Mouse (Mus musculus): ENCODE measurements around the gene Slfn9. TPM values are rescaled to one million over a fixed set of nuclear protein-coding genes. Genes with fewer than 3 reads are reported as not detected.
"Not testable (repeated sequence)": the region's sequence is repeated elsewhere in the genome, so short reads cannot be mapped to it uniquely, and the experiment has no call there.

The Slfn9 gene
- polyA plus RNA-seq, 1 experiment from 2014 or later: 5.7 TPM

- no peak overlapping the region for H3K4me2 ChIP-seq (ENCODE audit: low read length)
- no peaks in the 10 kb centered on the region for H3K9me3 ChIP-seq (ENCODE audit: control insufficient read depth, low read length)
- WGBS: 88% methylated on average over 1 of the region's 1 CpGs
- H3K9ac ChIP-seq (replicated peaks; ENCODE audit: low read depth, low read length): no peak overlapping the region
- H3K4me3 ChIP-seq (replicated peaks; ENCODE audit: low read length): no peak overlapping the region
- H3K27ac ChIP-seq (ENCODE audit: low read length): no peak overlapping the region
- no peak for ATAC-seq
- no peaks in the 10 kb centered on the region for H3K4me1 ChIP-seq (replicated peaks; ENCODE audit: control insufficient read depth, insufficient read depth, low read length)
- H3K36me3 ChIP-seq (ENCODE audit: control insufficient read depth, insufficient read depth): no peaks in the 10 kb centered on the region
- H3K27me3 ChIP-seq (replicated peaks; ENCODE audit: control insufficient read depth, insufficient read depth, low read length): no peaks in the 10 kb centered on the region
These were observed 21.7 kb upstream of the Slfn9 start for GRCm38 (mm10) chr11:83013356-83013755.

GRCm38 (mm10) chr11:82990612-82991385 lies 831 bp downstream of the Slfn9 start:
- H3K27me3 ChIP-seq (replicated peaks; ENCODE audit: control insufficient read depth, insufficient read depth, low read length); H3K4me1 ChIP-seq (replicated peaks; ENCODE audit: control insufficient read depth, insufficient read depth, low read length); H3K36me3 ChIP-seq (ENCODE audit: control insufficient read depth, insufficient read depth); H3K27ac ChIP-seq (ENCODE audit: low read length); H3K9me3 ChIP-seq (ENCODE audit: control insufficient read depth, low read length): not testable (repeated sequence)
- H3K9ac ChIP-seq (replicated peaks; ENCODE audit: low read depth, low read length): peak overlapping the region; percentile 44
- WGBS: 17% methylated on average over 19 of the region's 19 CpGs
- peak overlapping the region; percentile 70 for H3K4me2 ChIP-seq (ENCODE audit: low read length)
- ATAC-seq: peak; percentile 36; the same call in 1 of the 2 replicates
- H3K4me3 ChIP-seq (replicated peaks; ENCODE audit: low read length): peak overlapping the region; percentile 39

DNA sequence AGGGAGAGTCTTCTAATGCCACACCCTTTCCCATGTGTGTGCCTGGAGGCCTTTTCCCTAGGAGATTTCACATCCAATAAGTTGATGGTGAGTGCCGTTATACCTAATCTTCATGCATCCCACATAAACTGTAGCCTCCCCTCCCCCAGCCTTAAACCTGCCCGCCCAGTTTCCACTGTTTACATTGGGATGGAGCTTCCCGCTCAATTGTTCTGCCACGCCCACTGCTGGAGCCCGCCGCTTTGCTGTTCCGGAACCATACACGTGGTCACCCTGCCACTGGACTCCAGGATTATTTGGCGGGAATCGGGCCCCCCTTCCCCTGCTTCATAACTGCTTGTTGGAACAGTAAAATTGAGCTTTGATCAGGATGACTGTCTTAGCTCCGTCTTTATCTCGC lies 2.3 kb downstream of the Slfn9 start:
- no peak overlapping the region for H3K4me3 ChIP-seq (replicated peaks; ENCODE audit: low read length)
- no peak overlapping the region for H3K27ac ChIP-seq (ENCODE audit: low read length)
- WGBS: 46% methylated on average over 12 of the region's 12 CpGs
- H3K4me2 ChIP-seq (ENCODE audit: low read length): peak overlapping the region; percentile 11
- no peaks in the 10 kb centered on the region for H3K27me3 ChIP-seq (replicated peaks; ENCODE audit: control insufficient read depth, insufficient read depth, low read length)
- peaks cover 8% of the 10 kb centered on the region for H3K4me1 ChIP-seq (replicated peaks; ENCODE audit: control insufficient read depth, insufficient read depth, low read length)
- H3K36me3 ChIP-seq (ENCODE audit: control insufficient read depth, insufficient read depth): no peaks in the 10 kb centered on the region
- no peak overlapping the region for H3K9ac ChIP-seq (replicated peaks; ENCODE audit: low read depth, low read length)
- ATAC-seq: no peak
- H3K9me3 ChIP-seq (ENCODE audit: control insufficient read depth, low read length): no peaks in the 10 kb centered on the region; the same call in 1 of the 2 replicates

DNA sequence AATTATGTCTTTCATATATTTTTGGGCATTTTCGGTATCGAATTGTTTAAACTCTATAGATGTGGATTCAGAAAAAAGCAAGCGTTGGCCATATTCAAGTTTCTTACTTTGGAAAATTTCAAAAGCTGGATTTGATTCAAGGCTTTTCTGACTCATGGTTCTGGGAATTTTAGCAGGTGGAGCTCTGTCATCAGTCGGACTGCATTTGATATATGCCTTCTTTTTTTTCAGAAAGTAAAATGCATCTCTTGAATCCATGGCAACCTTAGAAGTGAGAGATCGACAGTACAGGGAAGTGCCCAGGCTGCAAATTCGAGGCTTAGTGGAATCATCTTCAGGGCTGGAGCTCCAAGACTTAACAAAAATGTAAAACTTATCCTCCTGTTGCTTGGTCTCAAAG lies 4.0 kb downstream of the Slfn9 start:
- Histone ChIP-seq H3K27ac (ENCODE audit: low read length) (no peak overlapping the region), H3K4me3 (replicated peaks; ENCODE audit: low read length) (no peak overlapping the region), H3K4me1 (replicated peaks; ENCODE audit: control insufficient read depth, insufficient read depth, low read length) (peaks cover 8% of the 10 kb centered on the region), H3K36me3 (ENCODE audit: control insufficient read depth, insufficient read depth) (no peaks in the 10 kb centered on the region), H3K9me3 (ENCODE audit: control insufficient read depth, low read length) (no peaks in the 10 kb centered on the region; the same call in 1 of the 2 replicates), H3K4me2 (ENCODE audit: low read length) (no peak overlapping the region), H3K9ac (replicated peaks; ENCODE audit: low read depth, low read length) (no peak overlapping the region), H3K27me3 (replicated peaks; ENCODE audit: control insufficient read depth, insufficient read depth, low read length) (no peaks in the 10 kb centered on the region)
- WGBS: 93% methylated on average over 6 of the region's 6 CpGs
- ATAC-seq: no peak

DNA sequence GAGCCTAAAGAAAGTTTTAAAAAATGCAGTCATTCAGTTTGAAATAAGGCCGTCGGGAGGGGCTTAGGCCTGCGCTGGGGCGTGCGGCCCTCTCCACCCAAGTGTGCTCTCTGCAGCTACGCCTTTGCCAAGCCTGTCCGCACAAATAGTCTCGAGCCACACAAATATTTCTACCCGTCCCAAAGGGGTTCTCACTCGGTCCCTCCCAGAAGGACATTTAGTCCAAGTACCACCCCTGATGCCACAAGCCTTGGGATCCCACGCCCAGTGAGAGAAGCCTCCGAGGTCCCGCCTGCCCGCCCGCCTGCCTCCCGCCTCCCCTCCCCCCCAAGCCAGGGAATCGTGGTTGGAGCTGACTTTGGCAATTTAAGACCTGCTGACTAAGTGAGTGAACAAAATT lies 8.4 kb downstream of the Slfn9 start:
- H3K4me1 ChIP-seq (replicated peaks; ENCODE audit: control insufficient read depth, insufficient read depth, low read length): no peaks in the 10 kb centered on the region
- WGBS: 83% methylated on average over 17 of the region's 17 CpGs
- H3K36me3 ChIP-seq (ENCODE audit: control insufficient read depth, insufficient read depth): no peaks in the 10 kb centered on the region
- H3K9ac ChIP-seq (replicated peaks; ENCODE audit: low read depth, low read length): no peak overlapping the region
- H3K4me2 ChIP-seq (ENCODE audit: low read length): no peak overlapping the region
- ATAC-seq: no peak
- H3K27ac ChIP-seq (ENCODE audit: low read length): no peak overlapping the region
- H3K9me3 ChIP-seq (ENCODE audit: control insufficient read depth, low read length): no peaks in the 10 kb centered on the region; the same call in 1 of the 2 replicates
- no peaks in the 10 kb centered on the region for H3K27me3 ChIP-seq (replicated peaks; ENCODE audit: control insufficient read depth, insufficient read depth, low read length)
- H3K4me3 ChIP-seq (replicated peaks; ENCODE audit: low read length): no peak overlapping the region

GRCm38 (mm10) chr11:82982409-82982808 lies 9.2 kb downstream of the Slfn9 start:
- not testable (repeated sequence) for H3K27me3 ChIP-seq (replicated peaks; ENCODE audit: control insufficient read depth, insufficient read depth, low read length); ATAC-seq; H3K27ac ChIP-seq (ENCODE audit: low read length); H3K36me3 ChIP-seq (ENCODE audit: control insufficient read depth, insufficient read depth); H3K9me3 ChIP-seq (ENCODE audit: control insufficient read depth, low read length); H3K4me3 ChIP-seq (replicated peaks; ENCODE audit: low read length); H3K4me1 ChIP-seq (replicated peaks; ENCODE audit: control insufficient read depth, insufficient read depth, low read length); H3K9ac ChIP-seq (replicated peaks; ENCODE audit: low read depth, low read length); H3K4me2 ChIP-seq (ENCODE audit: low read length)
- WGBS: 84% methylated on average over 2 of the region's 2 CpGs

- no peak overlapping the region for H3K9ac ChIP-seq (replicated peaks; ENCODE audit: low read depth, low read length)
- peaks cover 11% of the 10 kb centered on the region for H3K4me1 ChIP-seq (replicated peaks; ENCODE audit: control insufficient read depth, insufficient read depth, low read length)
- 73% methylated on average over 5 of the region's 5 CpGs for WGBS
- no peak overlapping the region for H3K27ac ChIP-seq (ENCODE audit: low read length)
- no peaks in the 10 kb centered on the region for H3K27me3 ChIP-seq (replicated peaks; ENCODE audit: control insufficient read depth, insufficient read depth, low read length)
- H3K4me3 ChIP-seq (replicated peaks; ENCODE audit: low read length): no peak overlapping the region
- no peaks in the 10 kb centered on the region for H3K36me3 ChIP-seq (ENCODE audit: control insufficient read depth, insufficient read depth)
- H3K4me2 ChIP-seq (ENCODE audit: low read length): no peak overlapping the region
- no peak for ATAC-seq
- no peaks in the 10 kb centered on the region for H3K9me3 ChIP-seq (ENCODE audit: control insufficient read depth, low read length)
These were observed 17.7 kb downstream of the Slfn9 start for GRCm38 (mm10) chr11:82973916-82974315.

DNA sequence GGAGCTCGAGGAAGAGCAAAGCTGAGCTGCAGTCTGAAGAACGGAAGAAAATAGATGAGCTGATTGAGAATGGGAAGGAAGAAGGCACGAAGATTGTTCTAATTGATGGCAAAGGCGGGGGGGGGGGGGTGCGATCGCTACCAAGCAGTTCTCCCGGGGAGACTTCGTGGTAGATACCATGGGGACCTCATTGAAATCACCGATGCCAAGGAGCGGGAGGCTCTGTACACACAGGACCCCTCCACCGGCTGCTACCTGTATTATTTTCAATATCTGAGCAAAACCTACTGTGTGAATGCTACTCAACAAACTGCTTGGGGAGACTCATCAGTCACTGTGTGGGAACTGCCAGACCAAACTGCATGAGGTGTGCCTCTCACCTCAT lies 20.0 kb downstream of the Slfn9 start:
- 56% methylated on average over 11 of the region's 11 CpGs for WGBS
- Histone ChIP-seq H3K36me3 (ENCODE audit: control insufficient read depth, insufficient read depth) (no peaks in the 10 kb centered on the region), H3K4me3 (replicated peaks; ENCODE audit: low read length) (peak overlapping the region; percentile 37; the same call in 1 of the 2 replicates), H3K4me1 (replicated peaks; ENCODE audit: control insufficient read depth, insufficient read depth, low read length) (peaks cover 11% of the 10 kb centered on the region), H3K9me3 (ENCODE audit: control insufficient read depth, low read length) (no peaks in the 10 kb centered on the region), H3K9ac (replicated peaks; ENCODE audit: low read depth, low read length) (peak overlapping the region; percentile 53), H3K27ac (ENCODE audit: low read length) (peak overlapping the region; percentile 49), H3K27me3 (replicated peaks; ENCODE audit: control insufficient read depth, insufficient read depth, low read length) (no peaks in the 10 kb centered on the region), H3K4me2 (ENCODE audit: low read length) (peak overlapping the region; percentile 67)
- ATAC-seq: peak; percentile 54

DNA sequence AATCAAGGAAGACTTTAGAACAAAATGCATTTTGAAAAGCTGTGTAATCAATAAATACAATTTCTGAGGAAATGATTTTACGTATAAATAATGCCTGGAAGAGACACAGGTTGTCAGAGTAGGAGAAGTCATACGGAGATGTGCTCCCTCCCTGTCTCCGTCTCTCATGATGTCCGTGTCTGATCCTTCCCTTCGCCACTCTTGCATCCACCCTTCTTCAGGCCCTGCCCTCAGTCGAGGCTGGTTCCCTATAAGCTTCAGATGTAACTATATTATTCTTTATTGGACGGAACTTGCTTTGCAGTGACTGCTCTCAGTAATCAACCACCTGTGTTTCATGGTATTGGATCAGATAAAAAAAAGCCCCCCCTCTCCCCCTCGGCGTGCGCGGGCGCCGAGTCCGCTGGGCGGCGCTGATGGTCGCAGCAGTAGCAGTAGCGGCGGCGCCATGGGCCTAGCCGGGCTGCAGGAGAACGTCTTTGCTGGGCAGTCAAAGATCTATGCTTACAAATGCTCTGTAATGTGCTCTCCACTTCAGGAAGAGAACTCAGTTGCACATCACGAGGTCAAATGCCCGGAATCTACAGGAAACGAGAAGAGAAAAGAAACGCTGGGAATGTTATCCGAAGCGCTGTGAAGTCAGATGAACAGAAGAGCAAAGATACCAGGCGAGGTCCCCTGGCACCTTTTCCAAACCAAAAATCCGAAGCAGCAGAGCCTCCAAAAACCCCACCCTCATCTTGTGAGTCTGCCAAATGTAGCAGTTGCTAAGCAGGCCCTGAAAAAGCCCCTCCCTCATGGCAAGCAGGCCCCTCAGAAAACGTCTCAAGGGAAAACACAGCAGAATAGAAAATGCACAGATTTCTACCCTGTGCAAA lies 20.7 kb downstream of the Slfn9 start:
- peak; percentile 88 for ATAC-seq
- WGBS: 4% methylated on average over 31 of the region's 31 CpGs
- Histone ChIP-seq H3K9ac (replicated peaks; ENCODE audit: low read depth, low read length) (peak overlapping the region; percentile 53), H3K27me3 (replicated peaks; ENCODE audit: control insufficient read depth, insufficient read depth, low read length) (no peaks in the 10 kb centered on the region), H3K27ac (ENCODE audit: low read length) (peak overlapping the region; percentile 49), H3K4me1 (replicated peaks; ENCODE audit: control insufficient read depth, insufficient read depth, low read length) (peaks cover 11% of the 10 kb centered on the region), H3K9me3 (ENCODE audit: control insufficient read depth, low read length) (no peaks in the 10 kb centered on the region), H3K4me3 (replicated peaks; ENCODE audit: low read length) (peak overlapping the region; percentile 37), H3K36me3 (ENCODE audit: control insufficient read depth, insufficient read depth) (no peaks in the 10 kb centered on the region), H3K4me2 (ENCODE audit: low read length) (peak overlapping the region; percentile 67)

Data from forebrain, embryonic 16.5 days (tissue).